Mouse (Mus musculus): ENCODE data around the gene Palm2.

The Palm2 gene

GRCm38 (mm10) chr4:57513241-57513933 is 79.3 kb downstream of the Palm2 start:
- no peak for DNase-seq (ENCODE audit: extremely low spot score)

GRCm38 (mm10) chr4:57514003-57514937 is 80.2 kb downstream of the Palm2 start:
- DNase-seq (ENCODE audit: extremely low spot score), result no peak

GRCm38 (mm10) chr4:57515356-57515755 is 81.3 kb downstream of the Palm2 start:
- no peak for DNase-seq (ENCODE audit: extremely low spot score)

- DNase-seq (ENCODE audit: extremely low spot score), result no peak
These were observed 89.4 kb downstream of the Palm2 start for GRCm38 (mm10) chr4:57523456-57523855.

- DNase-seq (ENCODE audit: extremely low spot score), result no peak
These were observed 90.4 kb downstream of the Palm2 start for GRCm38 (mm10) chr4:57524461-57524860.

- no peak for DNase-seq (ENCODE audit: extremely low spot score)
These were observed 91.4 kb downstream of the Palm2 start for GRCm38 (mm10) chr4:57525221-57526011.

- no peak for DNase-seq (ENCODE audit: extremely low spot score)
These were observed 94.2 kb downstream of the Palm2 start for GRCm38 (mm10) chr4:57528296-57528695.

- DNase-seq (ENCODE audit: extremely low spot score), result no peak
These were observed 99.6 kb downstream of the Palm2 start for GRCm38 (mm10) chr4:57533686-57534085.

GRCm38 (mm10) chr4:57534232-57534631 is 100.2 kb downstream of the Palm2 start:
- DNase-seq (ENCODE audit: extremely low spot score), result no peak

- no peak for DNase-seq (ENCODE audit: extremely low spot score)
These were observed 101.0 kb downstream of the Palm2 start for GRCm38 (mm10) chr4:57535087-57535486.

GRCm38 (mm10) chr4:57538029-57538688 is 104.1 kb downstream of the Palm2 start:
- DNase-seq (ENCODE audit: extremely low spot score), result peak; percentile 28

- DNase-seq (ENCODE audit: extremely low spot score), result peak; percentile 81
These were observed 109.7 kb downstream of the Palm2 start for GRCm38 (mm10) chr4:57543692-57544256.

GRCm38 (mm10) chr4:57547785-57548184 is 113.7 kb downstream of the Palm2 start:
- no peak for DNase-seq (ENCODE audit: extremely low spot score)

- DNase-seq (ENCODE audit: extremely low spot score), result no peak
These were observed 116.2 kb downstream of the Palm2 start for GRCm38 (mm10) chr4:57550216-57550615.

GRCm38 (mm10) chr4:57557102-57557501 is 123.1 kb downstream of the Palm2 start:
- DNase-seq (ENCODE audit: extremely low spot score), result no peak

GRCm38 (mm10) chr4:57559438-57559837 is 125.4 kb downstream of the Palm2 start:
- DNase-seq (ENCODE audit: extremely low spot score), result no peak

- DNase-seq (ENCODE audit: extremely low spot score), result peak; percentile 28
These were observed 126.0 kb downstream of the Palm2 start for GRCm38 (mm10) chr4:57560010-57560409.

GRCm38 (mm10) chr4:57561055-57561454 is 127.0 kb downstream of the Palm2 start:
- DNase-seq (ENCODE audit: extremely low spot score), result no peak

- no peak for DNase-seq (ENCODE audit: extremely low spot score)
These were observed 131.2 kb downstream of the Palm2 start for GRCm38 (mm10) chr4:57565283-57565682.

- DNase-seq (ENCODE audit: extremely low spot score), result no peak
These were observed 131.8 kb downstream of the Palm2 start for GRCm38 (mm10) chr4:57565811-57566210.

- peak; percentile 77 for DNase-seq (ENCODE audit: extremely low spot score)
These were observed 133.7 kb downstream of the Palm2 start, which contains the start of gene Pakap for GRCm38 (mm10) chr4:57567666-57568206. Gene Pakap (plus strand): TSS chr4:57568179.
